Mouse (Mus musculus): ENCODE results near the gene Acss1. TPM values are rescaled to one million over a fixed set of nuclear protein-coding genes. Genes with fewer than 3 reads are reported as not detected.
A peak's percentile ranks its signal among the peaks of the same experiment; 100 is the strongest.

The Acss1 gene
- total and polyA plus RNA-seq, 3 experiments: 256 to 332 (median 301) TPM

DNA sequence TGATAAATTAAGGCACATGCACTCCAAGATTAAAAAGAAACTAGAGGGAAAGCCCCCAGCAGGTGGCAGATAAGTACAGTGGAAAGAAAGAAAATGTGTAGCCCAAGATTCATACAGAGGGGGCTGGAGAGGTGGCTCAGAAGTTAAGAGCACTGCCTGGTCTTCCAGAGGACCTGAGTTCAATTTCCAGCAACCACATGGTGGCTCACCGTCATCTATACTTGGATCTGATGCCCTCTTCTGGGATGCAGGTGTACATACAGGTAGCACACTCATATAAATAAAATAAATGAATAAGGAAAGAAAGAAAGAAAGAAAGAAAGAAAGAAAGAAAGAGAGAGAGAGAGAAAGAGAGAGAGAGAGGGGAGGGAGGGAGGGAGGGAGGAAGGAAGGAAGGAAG lies 7.2 kb upstream of the Acss1 start:
- H3K27ac ChIP-seq: no peak overlapping the region
- DNase-seq: no peak

DNA sequence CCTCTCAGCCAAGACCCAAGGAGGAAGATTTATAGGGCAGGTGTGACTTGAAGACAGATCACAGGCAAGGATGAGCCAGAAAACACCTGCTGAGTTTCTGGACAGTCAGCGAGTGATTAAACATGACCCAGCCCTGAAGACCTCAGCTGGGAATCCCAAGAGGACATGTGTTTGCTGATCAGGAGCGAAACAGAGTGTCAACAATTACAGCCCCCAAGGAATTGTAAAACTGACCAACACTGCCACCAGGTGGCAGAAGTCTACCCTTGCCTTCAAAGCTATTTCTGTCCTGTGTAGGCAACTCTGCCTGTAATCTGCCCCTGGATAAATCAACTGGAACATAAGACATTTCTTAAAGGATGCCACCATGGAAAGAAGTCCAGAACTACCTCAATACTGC lies 6.6 kb upstream of the Acss1 start:
- no peak overlapping the region for H3K4me3 ChIP-seq
- intact Hi-C loops (cut with DNase I): loop anchor here (1.0 to 5.0 kb wide), 4 partner anchors 66 to 232 kb away; partner anchors contain the start of gene Gins1
- TF ChIP-seq POLR2A (IDR thresholded peaks at IDR 0.05; ENCODE audit: insufficient read depth, low read depth, low read length): no peak
- TF ChIP-seq EP300 (IDR thresholded peaks at IDR 0.05; ENCODE audit: insufficient read depth, low read depth, low read length): 0 out of 2 replicates have a peak, but pooled peaks have one; percentile 59
- TF ChIP-seq CTCF (IDR thresholded peaks at IDR 0.05): peak; percentile 84
- WGBS: 2% methylated on average over 2 of the region's 2 CpGs
- no peaks in the 10 kb centered on the region for H3K79me2 ChIP-seq (replicated peaks; ENCODE audit: control insufficient read depth, insufficient read depth, low read length)
- H3K27me3 ChIP-seq (ENCODE audit: control insufficient read depth, insufficient read depth, low read length): no peaks in the 10 kb centered on the region
- DNase-seq: peak; percentile 63 to 65
- no peak overlapping the region for H3K27ac ChIP-seq
- no peaks in the 10 kb centered on the region for H3K36me3 ChIP-seq (ENCODE audit: control insufficient read depth, insufficient read depth, low read length)
- peaks cover 1% of the 10 kb centered on the region; the same call in 1 of the 2 replicates for H3K4me1 ChIP-seq (ENCODE audit: control insufficient read depth, insufficient read depth, low read length)
- H3K9ac ChIP-seq (ENCODE audit: low read depth, low read length): no peak overlapping the region

More for the DNA sequence above, 7.2 kb upstream of the Acss1 start:
- Histone ChIP-seq H3K79me2 (replicated peaks; ENCODE audit: control insufficient read depth, insufficient read depth, low read length) (no peaks in the 10 kb centered on the region), H3K4me1 (ENCODE audit: control insufficient read depth, insufficient read depth, low read length) (peaks cover 1% of the 10 kb centered on the region; the same call in 1 of the 2 replicates), H3K36me3 (ENCODE audit: control insufficient read depth, insufficient read depth, low read length) (no peaks in the 10 kb centered on the region), H3K9ac (ENCODE audit: low read depth, low read length) (no peak overlapping the region), H3K4me3 (no peak overlapping the region), H3K27me3 (ENCODE audit: control insufficient read depth, insufficient read depth, low read length) (no peaks in the 10 kb centered on the region)
- TF ChIP-seq POLR2A (IDR thresholded peaks at IDR 0.05; ENCODE audit: insufficient read depth, low read depth, low read length): no peak
- no peak for TF ChIP-seq CTCF (IDR thresholded peaks at IDR 0.05)
- no peak for TF ChIP-seq EP300 (IDR thresholded peaks at IDR 0.05; ENCODE audit: insufficient read depth, low read depth, low read length)
- WGBS: 18% methylated on average over 1 of the region's 1 CpGs
- intact Hi-C loops (cut with DNase I): loop anchor here (1.0 to 5.0 kb wide), 4 partner anchors 66 to 232 kb away; partner anchors contain the start of gene Gins1

DNA sequence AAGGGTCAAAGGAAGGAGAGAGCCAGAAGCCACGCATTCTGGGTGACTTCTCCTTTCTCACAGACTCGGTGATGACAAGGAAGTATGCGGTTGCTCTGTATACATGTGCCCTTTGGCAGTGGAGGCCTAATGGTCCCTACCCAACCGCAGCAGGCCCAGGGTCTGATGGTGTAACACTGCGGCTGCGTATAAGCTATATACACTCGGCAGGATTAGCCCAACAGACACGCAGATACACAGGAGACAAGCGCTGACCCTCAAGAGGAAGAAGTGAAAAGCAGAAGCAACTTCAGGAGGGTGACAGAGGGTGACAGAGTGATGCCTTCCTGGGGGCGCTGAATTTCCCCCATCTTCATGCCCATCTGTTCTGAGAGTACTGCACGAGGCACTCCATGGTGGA lies 5.6 kb upstream of the Acss1 start:
- Histone ChIP-seq H3K9ac (ENCODE audit: low read depth, low read length) (no peak overlapping the region), H3K4me3 (no peak overlapping the region), H3K36me3 (ENCODE audit: control insufficient read depth, insufficient read depth, low read length) (no peaks in the 10 kb centered on the region), H3K27ac (no peak overlapping the region), H3K79me2 (replicated peaks; ENCODE audit: control insufficient read depth, insufficient read depth, low read length) (no peaks in the 10 kb centered on the region), H3K4me1 (ENCODE audit: control insufficient read depth, insufficient read depth, low read length) (peaks cover 3% of the 10 kb centered on the region), H3K27me3 (ENCODE audit: control insufficient read depth, insufficient read depth, low read length) (no peaks in the 10 kb centered on the region)
- DNase-seq: peak in 1 of 2 experiments; percentile 42
- intact Hi-C loops (cut with DNase I): loop anchor here (2.0 kb wide), 1 partner anchor 115 kb away; no protein-coding TSS in a partner anchor
- WGBS: 72% methylated on average over 11 of the region's 11 CpGs
- TF ChIP-seq POLR2A (IDR thresholded peaks at IDR 0.05; ENCODE audit: insufficient read depth, low read depth, low read length) (no peak), CTCF (IDR thresholded peaks at IDR 0.05) (no peak), EP300 (IDR thresholded peaks at IDR 0.05; ENCODE audit: insufficient read depth, low read depth, low read length) (no peak)

DNA sequence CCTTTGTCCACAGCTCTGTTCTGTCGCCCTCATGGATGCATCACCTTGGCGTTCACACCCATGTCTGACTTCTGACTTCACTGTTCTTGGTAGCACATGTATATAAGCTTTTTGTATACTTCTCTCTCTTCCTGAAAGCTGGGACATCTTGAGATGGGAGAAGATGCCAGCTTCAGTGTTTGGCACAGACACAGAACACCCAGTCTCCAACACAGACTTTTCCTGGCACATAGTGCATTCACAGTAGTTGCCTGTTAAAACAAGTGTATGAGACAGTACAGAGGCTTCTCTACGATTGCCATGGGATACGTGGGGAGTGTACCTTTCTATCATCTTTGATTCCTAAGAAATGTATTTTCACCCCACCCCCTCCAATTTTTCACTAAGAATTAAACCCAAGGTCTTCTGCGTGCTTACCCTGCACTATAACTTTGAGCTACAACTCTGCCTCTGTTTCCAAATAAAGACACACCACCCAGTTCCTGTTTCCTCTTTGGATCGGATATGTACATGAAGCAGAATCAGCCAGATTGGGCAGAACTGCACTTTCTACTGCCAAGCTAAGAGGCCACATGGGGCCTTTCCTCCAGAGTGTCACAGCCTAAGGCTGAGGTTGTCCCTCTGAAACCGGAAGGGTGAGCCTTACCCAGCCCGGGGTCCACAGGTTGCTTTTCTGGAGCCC lies 3.5 kb upstream of the Acss1 start:
- Histone ChIP-seq H3K4me3 (no peak overlapping the region), H3K9ac (ENCODE audit: low read depth, low read length) (no peak overlapping the region), H3K4me1 (ENCODE audit: control insufficient read depth, insufficient read depth, low read length) (peaks cover 5% of the 10 kb centered on the region), H3K27ac (no peak overlapping the region), H3K36me3 (ENCODE audit: control insufficient read depth, insufficient read depth, low read length) (no peaks in the 10 kb centered on the region), H3K79me2 (replicated peaks; ENCODE audit: control insufficient read depth, insufficient read depth, low read length) (no peaks in the 10 kb centered on the region; the same call in 1 of the 2 replicates), H3K27me3 (ENCODE audit: control insufficient read depth, insufficient read depth, low read length) (no peaks in the 10 kb centered on the region)
- WGBS: 67% methylated on average over 8 of the region's 8 CpGs
- no peak for DNase-seq
- no peak for TF ChIP-seq POLR2A (IDR thresholded peaks at IDR 0.05; ENCODE audit: insufficient read depth, low read depth, low read length)
- TF ChIP-seq EP300 (IDR thresholded peaks at IDR 0.05; ENCODE audit: insufficient read depth, low read depth, low read length): no peak
- TF ChIP-seq CTCF (IDR thresholded peaks at IDR 0.05): no peak
- intact Hi-C loops (cut with DNase I): no loop called here

- no peaks in the 10 kb centered on the region; the same call in 1 of the 2 replicates for H3K79me2 ChIP-seq (replicated peaks; ENCODE audit: control insufficient read depth, insufficient read depth, low read length)
- H3K4me1 ChIP-seq (ENCODE audit: control insufficient read depth, insufficient read depth, low read length): peaks cover 7% of the 10 kb centered on the region
- no peaks in the 10 kb centered on the region for H3K27me3 ChIP-seq (ENCODE audit: control insufficient read depth, insufficient read depth, low read length)
- DNase-seq: no peak
- H3K36me3 ChIP-seq (ENCODE audit: control insufficient read depth, insufficient read depth, low read length): no peaks in the 10 kb centered on the region
- no peak overlapping the region for H3K9ac ChIP-seq (ENCODE audit: low read depth, low read length)
- TF ChIP-seq POLR2A (IDR thresholded peaks at IDR 0.05; ENCODE audit: insufficient read depth, low read depth, low read length) (no peak), CTCF (IDR thresholded peaks at IDR 0.05) (no peak), EP300 (IDR thresholded peaks at IDR 0.05; ENCODE audit: insufficient read depth, low read depth, low read length) (no peak)
- no peak overlapping the region for H3K4me3 ChIP-seq
- intact Hi-C loops (cut with DNase I): no loop called here
- 80% methylated on average over 1 of the region's 1 CpGs for WGBS
- no peak overlapping the region for H3K27ac ChIP-seq
Measured at GRCm38 (mm10) chr2:150670926-150671325, 2.6 kb upstream of the Acss1 start.

DNA sequence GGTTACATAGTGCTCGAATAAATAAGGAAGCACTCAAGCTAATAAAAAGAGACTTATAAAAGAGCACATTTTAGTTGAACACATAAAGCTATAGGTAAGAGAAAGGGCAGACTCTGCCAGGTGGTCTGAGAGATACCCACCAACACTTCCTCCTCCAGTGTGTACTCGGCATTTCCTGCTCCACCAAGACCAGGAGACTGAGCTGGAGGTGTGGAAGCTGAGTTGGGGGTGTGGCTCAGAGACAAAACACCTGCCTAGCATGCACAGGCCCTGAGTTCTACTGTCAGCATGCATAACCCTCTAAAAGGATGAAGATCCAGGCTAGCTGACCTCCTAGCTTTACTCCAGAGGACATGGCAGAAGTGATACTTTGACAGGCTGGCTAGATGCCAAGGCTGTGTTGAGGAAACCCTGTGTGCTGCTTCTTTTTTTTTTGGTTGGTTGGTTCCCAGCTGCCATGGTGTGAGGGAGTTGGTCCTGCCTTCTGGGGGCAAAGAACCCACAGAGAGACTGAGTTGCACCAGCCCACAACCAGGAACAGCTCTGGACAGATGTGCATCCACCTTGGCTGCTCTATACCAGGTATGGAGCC lies 1.2 kb upstream of the Acss1 start:
- H3K9ac ChIP-seq (ENCODE audit: low read depth, low read length): no peak overlapping the region
- 0 out of 2 replicates have a peak, but pooled peaks cover under 1% of the 10 kb centered on the region for H3K36me3 ChIP-seq (ENCODE audit: control insufficient read depth, insufficient read depth, low read length)
- H3K4me1 ChIP-seq (ENCODE audit: control insufficient read depth, insufficient read depth, low read length): peaks cover 5% of the 10 kb centered on the region
- no peaks in the 10 kb centered on the region for H3K27me3 ChIP-seq (ENCODE audit: control insufficient read depth, insufficient read depth, low read length)
- TF ChIP-seq POLR2A (IDR thresholded peaks at IDR 0.05; ENCODE audit: insufficient read depth, low read depth, low read length) (no peak), EP300 (IDR thresholded peaks at IDR 0.05; ENCODE audit: insufficient read depth, low read depth, low read length) (no peak), CTCF (IDR thresholded peaks at IDR 0.05) (no peak)
- 58% methylated on average over 2 of the region's 2 CpGs for WGBS
- no peak overlapping the region for H3K27ac ChIP-seq
- DNase-seq: peak in 1 of 2 experiments; percentile 49
- intact Hi-C loops (cut with DNase I): no loop called here
- no peak overlapping the region for H3K4me3 ChIP-seq
- H3K79me2 ChIP-seq (replicated peaks; ENCODE audit: control insufficient read depth, insufficient read depth, low read length): no peaks in the 10 kb centered on the region; the same call in 1 of the 2 replicates
